8 mouse cellular contexts compared by ENCODE assay signal in the genomic region with DNA sequence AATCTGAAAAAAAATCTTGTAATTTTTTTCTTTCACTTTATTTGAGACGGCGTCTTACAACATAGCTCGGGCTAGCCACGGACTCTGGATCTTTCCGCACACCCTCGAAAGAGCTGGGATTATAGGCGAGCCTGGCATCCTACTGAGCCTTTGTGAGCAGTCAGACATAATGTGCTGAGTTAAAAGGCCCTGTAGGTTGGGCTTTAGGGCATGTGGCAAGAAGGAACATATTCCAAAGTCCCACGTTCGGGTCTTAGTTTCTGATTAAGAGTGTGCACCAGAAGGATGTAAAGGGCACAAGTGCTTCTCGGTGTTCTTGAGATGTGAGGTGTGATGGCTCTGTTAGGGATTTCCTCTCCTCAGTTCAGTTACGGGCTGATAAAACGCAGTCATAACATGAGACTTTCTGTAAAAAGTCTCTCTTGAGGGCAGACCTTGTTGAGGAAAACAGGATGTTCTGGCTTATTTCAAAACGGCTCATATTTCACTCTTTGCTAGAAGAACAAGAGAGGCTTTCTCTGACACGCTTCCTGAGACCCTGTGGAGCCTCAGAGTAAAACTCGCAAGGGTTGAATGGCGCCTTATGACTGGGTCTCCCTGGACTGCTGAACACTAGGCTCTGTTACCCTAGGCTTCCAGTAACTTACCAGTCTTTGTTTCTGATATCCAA.
DNase-seq lines count a peak whose midpoint lies in the region; ATAC-seq lines count a peak whose summit lies in the region.

No protein-coding gene starts in this region.

- peaks cover 5% of the 10 kb centered on the region; the same call in 1 of the 2 replicates for H3K4me1 ChIP-seq in kidney, embryonic 14.5 days (ENCODE audit: control insufficient read depth, insufficient read depth, low read length)
- peaks cover 12% of the 10 kb centered on the region for H3K4me1 ChIP-seq in embryonic facial prominence, embryonic 15.5 days
- 0 out of 2 replicates have a peak, but pooled peaks cover 6% of the 10 kb centered on the region for H3K4me1 ChIP-seq in intestine, embryonic 16.5 days (ENCODE audit: control insufficient read depth, insufficient read depth, low read length)
- H3K4me1 ChIP-seq in neural tube, embryonic 15.5 days = peaks cover 20% of the 10 kb centered on the region

- ATAC-seq in kidney, embryonic 14.5 days (ENCODE audit: low FRiP score, low TSS enrichment) = peak; percentile 87
- peak; percentile 80 for ATAC-seq in embryonic facial prominence, embryonic 15.5 days (ENCODE audit: insufficient number of reproducible peaks, low FRiP score, low TSS enrichment, low read depth)
- ATAC-seq in intestine, embryonic 16.5 days = peak; percentile 79
- peak; percentile 42; the same call in 1 of the 2 replicates for ATAC-seq in neural tube, embryonic 15.5 days (ENCODE audit: low FRiP score)

- H3K27ac ChIP-seq in kidney, embryonic 14.5 days (ENCODE audit: low read depth, low read length) = no peak overlapping the region
- peak overlapping the region; percentile 36; the same call in 1 of the 2 replicates for H3K27ac ChIP-seq in embryonic facial prominence, embryonic 15.5 days (replicated peaks)
- H3K27ac ChIP-seq in intestine, embryonic 16.5 days (ENCODE audit: low read length) = peak overlapping the region; percentile 30; the same call in 1 of the 2 replicates
- peak overlapping the region; percentile 73 for H3K27ac ChIP-seq in neural tube, embryonic 15.5 days (replicated peaks)

- no peak overlapping the region for H3K9ac ChIP-seq in kidney, embryonic 14.5 days (ENCODE audit: low read depth, low read length)
- H3K9ac ChIP-seq in embryonic facial prominence, embryonic 15.5 days = no peak overlapping the region
- no peak overlapping the region for H3K9ac ChIP-seq in intestine, embryonic 16.5 days (ENCODE audit: low read depth, low read length)
- no peak overlapping the region for H3K9ac ChIP-seq in neural tube, embryonic 15.5 days (replicated peaks)

- H3K4me2 ChIP-seq in kidney, embryonic 14.5 days (replicated peaks; ENCODE audit: low read depth, low read length) = no peak overlapping the region; the same call in 1 of the 2 replicates
- peak overlapping the region; percentile 38 for H3K4me2 ChIP-seq in embryonic facial prominence, embryonic 15.5 days (replicated peaks)
- no peak overlapping the region for H3K4me2 ChIP-seq in intestine, embryonic 16.5 days (ENCODE audit: low read depth, low read length)
- H3K4me2 ChIP-seq in neural tube, embryonic 15.5 days = peak overlapping the region; percentile 30

- no peaks in the 10 kb centered on the region for H3K36me3 ChIP-seq in kidney, embryonic 14.5 days (ENCODE audit: control insufficient read depth, insufficient read depth, low read length)
- H3K36me3 ChIP-seq in embryonic facial prominence, embryonic 15.5 days = no peaks in the 10 kb centered on the region
- H3K36me3 ChIP-seq in intestine, embryonic 16.5 days (ENCODE audit: control insufficient read depth, insufficient read depth, low read length) = no peaks in the 10 kb centered on the region
- no peaks in the 10 kb centered on the region for H3K36me3 ChIP-seq in neural tube, embryonic 15.5 days

- H3K4me3 ChIP-seq in kidney, embryonic 14.5 days (ENCODE audit: low read length) = no peak overlapping the region
- peak overlapping the region; percentile 13; the same call in 1 of the 2 replicates for H3K4me3 ChIP-seq in embryonic facial prominence, embryonic 15.5 days (replicated peaks)
- H3K4me3 ChIP-seq in intestine, embryonic 16.5 days (ENCODE audit: low read length) = no peak overlapping the region
- no peak overlapping the region for H3K4me3 ChIP-seq in neural tube, embryonic 15.5 days (replicated peaks)

- H3K9me3 ChIP-seq in kidney, embryonic 14.5 days (ENCODE audit: control insufficient read depth, low read length) = no peaks in the 10 kb centered on the region
- H3K9me3 ChIP-seq in embryonic facial prominence, embryonic 15.5 days (replicated peaks) = no peaks in the 10 kb centered on the region
- no peaks in the 10 kb centered on the region for H3K9me3 ChIP-seq in intestine, embryonic 16.5 days (ENCODE audit: control insufficient read depth, low read length)
- no peaks in the 10 kb centered on the region for H3K9me3 ChIP-seq in neural tube, embryonic 15.5 days (replicated peaks)

- no peaks in the 10 kb centered on the region for H3K27me3 ChIP-seq in kidney, embryonic 14.5 days (ENCODE audit: control insufficient read depth, insufficient read depth, low read length)
- H3K27me3 ChIP-seq in embryonic facial prominence, embryonic 15.5 days = no peaks in the 10 kb centered on the region
- no peaks in the 10 kb centered on the region for H3K27me3 ChIP-seq in intestine, embryonic 16.5 days (replicated peaks; ENCODE audit: control insufficient read depth, insufficient read depth, low read length)
- no peaks in the 10 kb centered on the region for H3K27me3 ChIP-seq in neural tube, embryonic 15.5 days (replicated peaks)

- DNase-seq in kidney, postnatal 14 days = no peak
- DNase-seq in cerebellum, postnatal 25 days = no peak
- no peak for DNase-seq in B cell, adult 2 months
- no peak for DNase-seq in lung, postnatal 10 days

- 52% methylated on average over 16 of the region's 16 CpGs for WGBS in kidney, embryonic 14.5 days
- 25% methylated on average over 16 of the region's 16 CpGs for WGBS in embryonic facial prominence, embryonic 15.5 days
- 52% methylated on average over 16 of the region's 16 CpGs for WGBS in intestine, embryonic 16.5 days
- 30% methylated on average over 16 of the region's 16 CpGs for WGBS in neural tube, embryonic 15.5 days

Comparison
In these comparisons a context has a peak if more than half of its experiments do, and no peak if none do; other contexts are left out.
1. H3K4me2 ChIP-seq: peak in embryonic facial prominence, embryonic 15.5 days (single experiment) and neural tube, embryonic 15.5 days (single experiment); none in kidney, embryonic 14.5 days (single experiment) and intestine, embryonic 16.5 days (single experiment).
2. Peak in every context shown above with its lines, with median percentiles within 50 percentile points of each other: ATAC-seq.